Mouse (Mus musculus) T-helper 17 cell (primary cell): Measurements from ENCODE around the gene Fastk.
"Not testable (repeated sequence)": the region's sequence is repeated elsewhere in the genome, so short reads cannot be mapped to it uniquely, and the experiment has no call there.

Experiments used
- in situ Hi-C, 2 experiments: fragments of 300-600 bp; cut with MboI, MseI; formaldehyde crosslinking; loops; 1 replicate in 1 of 2; 2 replicates in 1 of 2; pipeline ENCODE4 v1.15.1; 2025; ENCODE audit warnings: high pct_unique_total_duplicates in 2 of 2

The Fastk gene

GRCm38 (mm10) chr5:24424004-24424781 lies 20.9 kb downstream of the Fastk start:
- in situ Hi-C loops, result loop anchor here in 1 of 2 experiments (5.0 kb wide), 1 partner anchor 37 kb away; no protein-coding TSS in a partner anchor

GRCm38 (mm10) chr5:24423129-24424003 lies 21.7 kb downstream of the Fastk start, which contains the start of the genes Cdk5 and Slc4a2:
TSS of gene Cdk5 (minus strand) at chr5:24423530.
TSS of gene Slc4a2 (plus strand) at chr5:24423837.
- in situ Hi-C loops, result loop anchor here in 1 of 2 experiments (5.0 kb wide), 1 partner anchor 36 kb away; no protein-coding TSS in a partner anchor

- in situ Hi-C loops, result loop anchor here in 1 of 2 experiments (5.0 kb wide), 1 partner anchor 33 kb away; no protein-coding TSS in a partner anchor
These were observed 24.7 kb downstream of the Fastk start for GRCm38 (mm10) chr5:24420381-24420780.

DNA sequence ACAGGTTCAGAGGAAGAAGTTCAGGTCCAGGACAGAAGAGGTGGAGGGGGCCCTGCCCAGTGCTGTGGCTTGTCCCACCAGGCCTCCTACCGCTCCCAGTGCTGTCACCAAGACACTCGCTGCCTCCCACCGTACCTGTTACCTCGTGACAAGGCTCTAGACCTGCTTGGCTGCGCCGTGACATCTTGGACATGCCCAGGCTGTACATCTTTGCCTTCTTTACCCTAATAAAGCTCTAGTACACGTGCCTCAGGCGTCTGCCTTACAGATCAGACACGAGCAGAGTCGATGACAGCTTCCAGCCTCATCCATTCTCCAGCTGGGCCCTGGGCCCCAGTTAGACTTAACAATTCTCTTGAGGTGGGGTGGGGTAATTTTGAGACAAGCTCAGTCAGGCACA lies 27.5 kb downstream of the Fastk start:
- in situ Hi-C loops, result no loop called here

- in situ Hi-C loops, result no loop called here
These were observed 28.8 kb downstream of the Fastk start for GRCm38 (mm10) chr5:24416222-24416736.

GRCm38 (mm10) chr5:24413938-24414337 lies 31.1 kb downstream of the Fastk start:
- in situ Hi-C loops, result no loop called here

DNA sequence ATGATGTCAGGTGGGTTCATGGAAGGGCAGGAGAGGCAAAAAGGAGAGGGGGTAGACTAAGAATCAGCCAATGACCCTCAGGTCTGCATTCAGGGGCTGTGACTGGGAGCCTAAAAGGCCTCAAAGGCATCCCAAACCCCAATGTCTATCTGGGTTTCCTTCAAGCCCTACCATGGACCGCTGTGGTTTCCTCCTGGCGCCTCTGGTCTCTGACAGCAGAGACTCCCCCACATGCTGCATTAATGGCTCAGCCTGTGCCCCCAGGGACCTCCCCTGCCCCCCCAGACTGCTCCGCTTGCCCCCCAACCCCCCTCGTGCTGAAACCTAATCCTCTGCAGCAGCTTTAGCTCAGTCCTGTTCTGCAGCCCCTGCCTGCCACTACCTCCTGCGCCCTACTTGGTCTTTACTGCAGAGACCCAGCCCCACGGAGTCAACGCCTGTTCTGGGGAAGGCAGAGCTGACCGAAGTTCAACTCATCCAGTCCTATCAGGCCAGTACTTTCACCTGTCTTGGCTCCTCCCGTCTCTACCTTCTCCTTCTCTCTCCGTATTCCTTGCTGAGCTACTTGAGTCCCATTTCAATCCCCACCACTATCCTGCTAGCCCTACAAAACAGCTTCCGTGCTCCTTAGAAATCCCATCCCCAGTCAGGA lies 31.9 kb downstream of the Fastk start, which contains the start of gene Asic3:
TSS of gene Asic3 (plus strand) at position 351 of the 652 bp plus-strand sequence.
- in situ Hi-C loops, result no loop called here

- in situ Hi-C loops, result no loop called here
These were observed 33.0 kb downstream of the Fastk start for GRCm38 (mm10) chr5:24412063-24412462.

DNA sequence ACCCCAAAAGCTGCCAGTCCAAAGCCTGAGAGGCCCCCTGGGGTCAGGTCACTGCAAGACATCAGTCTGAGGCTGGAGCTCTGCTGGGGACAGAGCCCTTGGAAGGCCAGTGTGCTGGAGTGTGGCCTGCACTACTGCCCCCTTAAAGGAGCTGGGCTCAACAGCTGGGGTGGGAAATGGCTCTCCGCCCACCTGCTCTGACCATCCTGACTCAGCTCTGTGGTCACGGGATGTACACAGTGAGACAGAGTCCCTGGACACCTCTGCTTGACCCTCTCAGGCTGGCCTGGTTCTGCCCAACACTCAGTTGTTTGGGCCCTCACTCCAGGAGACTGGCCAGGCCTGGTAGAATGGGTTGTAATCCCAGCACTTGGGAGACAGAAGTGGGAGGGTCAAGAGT lies 35.6 kb downstream of the Fastk start:
- in situ Hi-C loops, result no loop called here

- in situ Hi-C loops, result no loop called here
These were observed 36.4 kb downstream of the Fastk start for GRCm38 (mm10) chr5:24408651-24409050.

DNA sequence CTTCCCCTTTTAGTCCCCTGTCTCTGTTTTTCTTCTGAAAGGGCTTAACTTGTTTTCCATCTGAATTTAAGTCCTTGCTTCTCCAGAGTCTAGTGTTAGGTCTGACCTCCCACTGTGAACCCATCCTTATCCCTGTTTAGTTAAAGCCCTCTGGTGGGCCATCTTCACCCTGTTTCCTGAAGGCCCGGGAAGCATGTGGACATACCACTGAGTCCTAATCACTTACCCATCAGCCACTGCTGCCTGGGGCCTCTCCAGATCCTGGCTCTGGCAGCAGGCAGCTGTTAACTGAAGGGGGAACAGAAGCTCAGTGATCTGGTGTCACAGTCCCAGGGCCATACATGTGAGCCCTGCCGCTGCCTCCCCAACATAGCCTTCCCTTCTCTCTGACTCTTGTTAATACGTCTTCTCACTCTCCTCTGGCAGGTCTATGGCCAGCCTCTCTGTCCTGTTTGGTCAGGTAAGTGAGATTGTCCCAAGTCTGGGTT lies 39.7 kb downstream of the Fastk start:
- in situ Hi-C loops, result no loop called here

GRCm38 (mm10) chr5:24404594-24405360 lies 40.3 kb downstream of the Fastk start:
- in situ Hi-C loops, result no loop called here

DNA sequence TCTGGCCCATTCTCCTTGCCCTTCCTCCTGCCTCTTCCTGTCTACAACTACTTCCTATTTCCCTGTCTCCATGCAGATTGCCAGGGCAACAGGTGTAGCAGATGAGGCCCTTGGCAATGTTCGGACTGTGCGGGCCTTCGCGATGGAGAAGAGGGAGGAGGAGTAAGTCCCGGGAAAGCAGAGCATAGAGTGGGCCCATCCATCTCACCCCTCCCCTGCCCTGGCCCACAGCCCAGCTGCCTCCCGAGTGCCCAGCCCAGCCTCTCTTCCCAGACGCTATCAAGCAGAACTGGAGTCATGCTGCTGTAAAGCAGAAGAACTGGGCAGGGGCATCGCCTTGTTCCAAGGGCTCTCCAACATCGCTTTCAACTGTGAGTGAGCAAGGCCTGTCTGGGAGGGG lies 43.1 kb downstream of the Fastk start:
- in situ Hi-C loops, result no loop called here

GRCm38 (mm10) chr5:24400911-24401605 lies 44.0 kb downstream of the Fastk start:
- in situ Hi-C loops, result no loop called here

DNA sequence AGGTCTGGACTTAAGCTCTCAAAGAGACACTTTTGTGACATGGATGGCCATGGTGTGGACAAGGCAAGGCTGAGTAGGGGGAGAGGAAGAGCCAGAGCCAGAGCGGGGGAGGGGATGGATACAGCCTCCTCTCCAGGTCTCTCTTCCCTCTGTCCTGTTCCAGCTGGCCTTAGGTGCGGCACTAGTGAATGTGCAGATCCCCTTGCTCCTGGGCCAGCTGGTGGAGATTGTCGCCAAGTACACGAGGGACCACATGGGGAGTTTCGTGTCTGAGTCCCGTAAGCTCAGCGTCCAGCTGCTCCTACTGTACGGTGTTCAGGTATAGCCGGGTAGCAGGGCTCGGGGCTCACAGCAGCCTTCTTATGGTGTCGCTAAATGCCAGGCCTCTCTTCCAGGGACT lies 44.7 kb downstream of the Fastk start:
- in situ Hi-C loops, result no loop called here

- in situ Hi-C loops, result no loop called here
These were observed 45.4 kb downstream of the Fastk start for GRCm38 (mm10) chr5:24399686-24400085.

GRCm38 (mm10) chr5:24396254-24396653 lies 48.8 kb downstream of the Fastk start:
- in situ Hi-C loops, result not testable (repeated sequence)

- in situ Hi-C loops, result no loop called here
These were observed 50.8 kb downstream of the Fastk start for GRCm38 (mm10) chr5:24394165-24394894.

DNA sequence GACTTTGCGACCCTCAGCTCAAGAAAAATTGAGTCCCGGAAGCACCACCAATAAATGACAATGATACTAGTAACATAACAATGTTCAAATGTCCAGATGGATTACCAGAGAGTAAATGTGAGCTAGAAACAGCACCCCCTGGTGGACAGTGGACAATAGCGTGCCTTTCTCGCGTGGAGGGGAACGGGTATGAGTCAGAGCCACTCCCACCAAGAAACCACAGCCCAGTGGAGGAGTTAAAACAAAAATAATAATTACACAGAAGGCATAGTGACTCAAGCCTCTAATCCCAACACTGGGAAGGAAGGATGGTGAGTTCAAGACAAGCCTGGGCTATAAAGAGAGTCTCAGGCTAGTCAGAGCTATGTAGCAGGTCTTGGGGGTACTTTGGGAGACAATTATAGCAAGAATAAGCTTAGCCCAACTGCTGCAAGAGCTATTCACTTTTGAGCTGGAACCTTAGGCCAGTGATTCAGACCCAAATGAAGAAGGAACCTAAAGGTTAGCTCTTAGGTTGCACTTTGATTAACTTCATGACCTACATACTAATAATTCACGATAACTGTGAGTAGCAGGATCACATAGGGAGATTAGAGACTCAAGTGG lies 51.6 kb downstream of the Fastk start, which contains the start of gene Abcb8:
TSS of gene Abcb8 (plus strand) at position 272 of the 606 bp plus-strand sequence.
- in situ Hi-C loops, result no loop called here
